Mouse (Mus musculus) spleen, adult 2 months (tissue): ENCODE measurements around the gene Ssxb8.

Experiments
- CTCF ChIP-seq: fragments of 200-500 bp; IDR thresholded peaks from 2 replicates; pipeline ENCODE4 v1.5.1; 2011; ENCODE audit warnings: mild to moderate bottlenecking, inconsistent platforms; ENCODE audit not compliant: insufficient read depth, insufficient read length, insufficient replicate concordance; ENCODE audit errors: extremely low read depth
- POLR2A ChIP-seq: fragments of 200-500 bp; IDR thresholded peaks from 2 replicates; pipeline ENCODE4 v1.6.1; 2011; ENCODE audit warnings: low read depth, low read length, inconsistent platforms

- TF ChIP-seq CTCF (no peak), POLR2A (no peak)
Measured at GRCm38 (mm10) chrX:8732907-8733306, 42.3 kb upstream of the Ssxb8 start.
